Mouse (Mus musculus): ENCODE results near the gene Zfp292. TPM values are rescaled to one million over a fixed set of nuclear protein-coding genes. Genes with fewer than 3 reads are reported as not detected.

Zfp292 gene
- polyA plus RNA-seq, 1 experiment from 2014 or later: 42.7 TPM

- WGBS: 23% methylated on average over 4 of the region's 4 CpGs
- no peak for ATAC-seq (ENCODE audit: low FRiP score, low read depth)
These were observed 100.0 kb downstream of the Zfp292 start for GRCm38 (mm10) chr4:34782730-34783129.

GRCm38 (mm10) chr4:34777677-34778527, 104.9 kb downstream of the Zfp292 start, which contains the start of gene Smim8:
Smim8 (minus strand) TSS chr4:34778423.
- H3K4me1 ChIP-seq: peaks cover 6% of the 10 kb centered on the region
- WGBS: 5% methylated on average over 40 of the region's 40 CpGs
- peak within 1 kb of the TSS; percentile 84 for H3K27ac ChIP-seq (replicated peaks)
- H3K9ac ChIP-seq (replicated peaks): peak within 1 kb of the TSS; percentile 78
- no peaks in the 10 kb centered on the region for H3K36me3 ChIP-seq
- H3K9me3 ChIP-seq: no peaks in the 10 kb centered on the region
- H3K27me3 ChIP-seq: no peaks in the 10 kb centered on the region
- peak within 1 kb of the TSS; percentile 70 for H3K4me2 ChIP-seq (replicated peaks)
- peak within 1 kb of the TSS; percentile 69 for H3K4me3 ChIP-seq
- peak; percentile 95 for ATAC-seq (ENCODE audit: low FRiP score, low read depth)

More at GRCm38 (mm10) chr4:34782730-34783129, 100.0 kb downstream of the Zfp292 start:
- Histone ChIP-seq H3K4me1 (peaks cover under 1% of the 10 kb centered on the region), H3K9ac (replicated peaks) (no peak overlapping the region), H3K9me3 (no peaks in the 10 kb centered on the region), H3K27me3 (no peaks in the 10 kb centered on the region), H3K4me2 (replicated peaks) (no peak overlapping the region), H3K4me3 (no peak overlapping the region), H3K36me3 (no peaks in the 10 kb centered on the region), H3K27ac (replicated peaks) (no peak overlapping the region)

- Histone ChIP-seq H3K4me3 (no peak overlapping the region), H3K27ac (replicated peaks) (peak overlapping the region; percentile 56), H3K36me3 (0 out of 2 replicates have a peak, but pooled peaks cover 4% of the 10 kb centered on the region), H3K4me1 (peaks cover 6% of the 10 kb centered on the region), H3K27me3 (no peaks in the 10 kb centered on the region), H3K9ac (replicated peaks) (no peak overlapping the region), H3K4me2 (replicated peaks) (no peak overlapping the region), H3K9me3 (no peaks in the 10 kb centered on the region)
- WGBS: 8% methylated on average over 8 of the region's 8 CpGs
- peak; percentile 74 for ATAC-seq (ENCODE audit: low FRiP score, low read depth)
These were observed 110.9 kb downstream of the Zfp292 start for GRCm38 (mm10) chr4:34771652-34772371.

GRCm38 (mm10) chr4:34756163-34756562, 126.6 kb downstream of the Zfp292 start, which contains the start of gene Gm136:
Gm136 (minus strand) TSS chr4:34756263.
- H3K36me3 ChIP-seq: no peaks in the 10 kb centered on the region
- H3K9ac ChIP-seq (replicated peaks): no peak within 1 kb of the TSS
- H3K27me3 ChIP-seq: 0 out of 2 replicates have a peak, but pooled peaks cover 4% of the 10 kb centered on the region
- H3K27ac ChIP-seq (replicated peaks): no peak within 1 kb of the TSS
- no peak within 1 kb of the TSS for H3K4me2 ChIP-seq (replicated peaks)
- WGBS: 85% methylated on average over 1 of the region's 1 CpGs
- H3K4me3 ChIP-seq: no peak within 1 kb of the TSS
- no peaks in the 10 kb centered on the region for H3K4me1 ChIP-seq
- no peaks in the 10 kb centered on the region for H3K9me3 ChIP-seq
- no peak for ATAC-seq (ENCODE audit: low FRiP score, low read depth)

Other genes starting within 250 kb of the Zfp292 start
- gene Slc35a1, start 195.5 kb downstream of the Zfp292 start, polyA plus RNA-seq (2016; fragmentation: Nextera tagmentation; extraction: Ambion mirVana): 51.6 and 52.7 TPM in 2 replicates
- 1.1 and 1.2 TPM in 2 replicates for gene Cfap206, start 152.8 kb downstream of the Zfp292 start, polyA plus RNA-seq (2016; fragmentation: Nextera tagmentation; extraction: Ambion mirVana)
- gene Gm136, start 126.7 kb downstream of the Zfp292 start, polyA plus RNA-seq (2016; fragmentation: Nextera tagmentation; extraction: Ambion mirVana): not detected in 2 replicates
- 43.0 and 43.9 TPM in 2 replicates for gene Smim8, start 104.5 kb downstream of the Zfp292 start, polyA plus RNA-seq (2016; fragmentation: Nextera tagmentation; extraction: Ambion mirVana)
- gene Cga, start 10.8 kb upstream of the Zfp292 start, polyA plus RNA-seq (2016; fragmentation: Nextera tagmentation; extraction: Ambion mirVana): not detected in 2 replicates

Data from midbrain, embryonic 12.5 days (tissue).